Mouse (Mus musculus) heart, embryonic 11.5 days (tissue): ENCODE measurements around the gene Orm3. TPM values are rescaled to one million over a fixed set of nuclear protein-coding genes. Genes with fewer than 3 reads are reported as not detected.

Experiments used
- ATAC-seq: fragments of 200-750 bp; cut with Nextera tagmentation; replicated peaks from 2 replicates; pipeline ENCODE4 v1.8.0; 2017; ENCODE audit warnings: moderate library complexity; ENCODE audit not compliant: insufficient number of reproducible peaks, low FRiP score, low TSS enrichment
- H3K27ac ChIP-seq: fragments of 300-500 bp; sonication (generic); 2 replicates; pipeline ENCODE4 v1.5.1; 2014; ENCODE audit warnings: mild to moderate bottlenecking, low read depth, low read length
- H3K27me3 ChIP-seq: fragments of 300-500 bp; sonication (generic); 2 replicates; pipeline ENCODE4 v1.6.1; 2014; ENCODE audit warnings: mild to moderate bottlenecking, low read length, mixed read lengths; ENCODE audit not compliant: control insufficient read depth, insufficient read depth
- H3K36me3 ChIP-seq: fragments of 300-500 bp; sonication (generic); 2 replicates; pipeline ENCODE4 v1.6.1; 2014; ENCODE audit warnings: mild to moderate bottlenecking, low read length, moderate library complexity, mixed read lengths; ENCODE audit not compliant: control insufficient read depth, insufficient read depth
- H3K4me1 ChIP-seq: fragments of 300-500 bp; sonication (generic); 2 replicates; pipeline ENCODE4 v1.6.1; 2014; ENCODE audit warnings: low read length; ENCODE audit not compliant: control insufficient read depth, insufficient read depth
- H3K4me2 ChIP-seq: fragments of 300-500 bp; sonication (generic); 2 replicates; pipeline ENCODE4 v1.6.1; 2014; ENCODE audit warnings: mild to moderate bottlenecking, moderate library complexity
- H3K4me3 ChIP-seq: fragments of 300-500 bp; sonication (generic); 2 replicates; pipeline ENCODE4 v1.5.1; 2014; ENCODE audit warnings: low read depth, low read length
- H3K9ac ChIP-seq: fragments of 300-500 bp; sonication (generic); 2 replicates; pipeline ENCODE4 v1.6.1; 2014; ENCODE audit warnings: mild to moderate bottlenecking, low read depth, low read length, moderate library complexity
- H3K9me3 ChIP-seq: fragments of 300-500 bp; sonication (generic); replicated peaks from 2 replicates; pipeline ENCODE4 v1.6.1; 2016; ENCODE audit warnings: low read length; ENCODE audit not compliant: control insufficient read depth
- WGBS: fragments of 180-500 bp; shearing (Covaris S2); extraction: QIAGEN DNeasy Blood & Tissue Kit; methylation state at CpG from one replicate; pipeline ENCODE4 v1.1.7; 2014; ENCODE audit not compliant: insufficient replicate concordance; 5-methylcytosine and 5-hydroxymethylcytosine counted together
- polyA plus RNA-seq: library from polyadenylated mRNA; unstranded; fragments of >200 nt; fragmentation: Nextera tagmentation; extraction: Ambion mirVana; gene quantifications from 2 replicates; pipeline ENCODE4 v1.2.1, GENCODE M21; 2014

Gene Orm3
- polyA plus RNA-seq, 1 experiment from 2014 or later, result not detected

DNA sequence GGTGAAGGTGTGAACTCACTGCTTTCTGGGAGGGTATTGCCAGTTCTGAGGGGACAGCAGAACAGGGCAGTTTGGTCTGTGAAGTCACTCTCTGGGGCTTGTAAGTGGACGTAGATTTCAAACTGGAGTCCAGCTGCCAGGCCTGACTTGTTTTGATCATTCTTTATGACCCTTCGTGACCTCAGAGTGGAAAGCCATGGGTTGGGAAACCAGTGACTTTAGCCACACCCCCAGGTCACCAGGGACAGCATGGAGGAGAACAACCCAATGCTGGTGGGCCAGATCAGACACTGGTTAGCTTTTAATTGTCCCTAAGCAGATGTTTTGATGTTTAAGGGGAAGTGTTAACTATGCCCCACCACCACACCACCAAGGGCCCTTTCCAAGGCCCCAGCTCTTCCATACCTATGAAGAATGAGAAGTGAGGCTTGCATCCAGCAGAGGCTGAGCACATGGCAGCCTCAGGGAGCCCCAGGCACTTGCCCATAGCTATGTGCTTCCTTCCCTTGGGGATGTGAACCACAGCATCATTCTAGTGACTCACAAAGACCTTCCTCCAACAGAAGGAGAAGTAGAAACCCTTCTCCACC is 1.1 kb downstream of the Orm3 start:
- no peak overlapping the region for H3K4me2 ChIP-seq
- H3K4me1 ChIP-seq, result 0 out of 2 replicates have a peak, but pooled peaks cover 5% of the 10 kb centered on the region
- WGBS, result 55% methylated on average over 2 of the region's 2 CpGs
- no peak overlapping the region for H3K4me3 ChIP-seq
- no peaks in the 10 kb centered on the region for H3K9me3 ChIP-seq
- no peak overlapping the region for H3K27ac ChIP-seq
- no peak overlapping the region for H3K9ac ChIP-seq
- ATAC-seq, result no peak
- no peaks in the 10 kb centered on the region for H3K27me3 ChIP-seq
- H3K36me3 ChIP-seq, result no peaks in the 10 kb centered on the region

GRCm38 (mm10) chr4:63359861-63360260 is 3.9 kb downstream of the Orm3 start:
- Histone ChIP-seq H3K9me3 (no peaks in the 10 kb centered on the region), H3K4me2 (no peak overlapping the region), H3K4me3 (no peak overlapping the region), H3K9ac (no peak overlapping the region), H3K36me3 (no peaks in the 10 kb centered on the region), H3K4me1 (0 out of 2 replicates have a peak, but pooled peaks cover 5% of the 10 kb centered on the region), H3K27me3 (no peaks in the 10 kb centered on the region), H3K27ac (no peak overlapping the region)
- ATAC-seq, result no peak
- WGBS, result 71% methylated on average over 6 of the region's 6 CpGs

- no peak within 1 kb of the TSS for H3K27ac ChIP-seq
- ATAC-seq, result no peak
- no peak within 1 kb of the TSS for H3K9ac ChIP-seq
- no peaks in the 10 kb centered on the region for H3K9me3 ChIP-seq
- H3K27me3 ChIP-seq, result no peaks in the 10 kb centered on the region
- H3K4me3 ChIP-seq, result no peak within 1 kb of the TSS
- H3K4me2 ChIP-seq, result no peak within 1 kb of the TSS
- WGBS, result 85% methylated on average over 5 of the region's 5 CpGs
- no peaks in the 10 kb centered on the region for H3K36me3 ChIP-seq
- H3K4me1 ChIP-seq, result no peaks in the 10 kb centered on the region
Observed at GRCm38 (mm10) chr4:63362150-63362549, 6.2 kb downstream of the Orm3 start, which contains the start of gene Orm2. Gene Orm2, plus strand, starts transcription at chr4:63362449.

DNA sequence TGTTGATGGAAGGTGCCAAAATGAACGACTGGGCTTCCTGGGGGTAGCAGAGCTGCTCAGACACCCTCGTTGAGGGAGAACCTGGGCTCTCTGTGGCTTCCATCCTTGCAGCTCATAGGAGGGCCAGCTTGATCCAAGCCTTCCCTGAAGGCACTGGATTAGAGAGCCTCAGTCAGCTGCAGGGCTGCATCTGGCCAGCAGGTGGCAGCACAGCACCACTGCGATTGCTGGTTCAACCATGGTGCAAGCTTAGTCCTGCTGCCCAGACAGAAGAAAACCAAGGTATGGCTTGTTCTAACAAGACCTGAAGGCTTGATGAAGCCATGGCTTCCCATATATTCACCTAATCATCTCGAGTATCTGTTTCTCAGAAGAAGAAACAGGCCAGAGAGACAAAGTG is 12.6 kb downstream of the Orm3 start:
- 12% methylated on average over 4 of the region's 4 CpGs for WGBS
- 0 out of 2 replicates have a peak, but pooled peaks cover 2% of the 10 kb centered on the region for H3K36me3 ChIP-seq
- H3K4me1 ChIP-seq, result no peaks in the 10 kb centered on the region
- H3K27me3 ChIP-seq, result no peaks in the 10 kb centered on the region
- no peak overlapping the region for H3K4me2 ChIP-seq
- H3K9me3 ChIP-seq, result no peaks in the 10 kb centered on the region
- H3K9ac ChIP-seq, result no peak overlapping the region
- no peak overlapping the region for H3K4me3 ChIP-seq
- ATAC-seq, result no peak; the same call in 1 of the 2 replicates
- no peak overlapping the region for H3K27ac ChIP-seq

DNA sequence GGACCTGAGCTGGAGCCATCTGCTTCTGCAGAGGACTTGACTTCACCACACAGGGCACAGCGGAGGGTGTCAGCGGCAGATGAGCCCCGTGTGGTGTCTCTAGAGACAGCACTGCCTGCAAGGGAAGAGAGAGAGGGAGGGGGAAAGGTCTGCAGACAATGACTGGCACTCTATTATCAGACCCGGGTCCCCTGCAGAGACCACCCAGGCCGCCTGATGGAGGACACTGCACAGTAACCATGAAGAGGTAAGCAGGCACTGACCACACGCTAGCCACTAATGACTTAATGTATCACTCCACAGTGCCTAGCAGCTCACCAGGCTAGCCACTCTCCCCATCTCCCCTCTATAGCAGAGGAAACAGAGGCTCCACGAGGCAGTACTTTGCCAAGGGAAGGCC is 14.9 kb downstream of the Orm3 start:
- H3K4me3 ChIP-seq, result no peak overlapping the region
- no peaks in the 10 kb centered on the region for H3K4me1 ChIP-seq
- WGBS, result 40% methylated on average over 7 of the region's 7 CpGs
- H3K36me3 ChIP-seq, result peaks cover 2% of the 10 kb centered on the region; the same call in 1 of the 2 replicates
- H3K9ac ChIP-seq, result no peak overlapping the region
- H3K27ac ChIP-seq, result no peak overlapping the region
- H3K27me3 ChIP-seq, result no peaks in the 10 kb centered on the region
- no peak for ATAC-seq
- no peak overlapping the region for H3K4me2 ChIP-seq
- no peaks in the 10 kb centered on the region for H3K9me3 ChIP-seq

GRCm38 (mm10) chr4:63371890-63372289 is 15.9 kb downstream of the Orm3 start:
- ATAC-seq, result no peak
- Histone ChIP-seq H3K36me3 (peaks cover 2% of the 10 kb centered on the region; the same call in 1 of the 2 replicates), H3K27ac (no peak overlapping the region), H3K9ac (no peak overlapping the region), H3K9me3 (no peaks in the 10 kb centered on the region), H3K4me3 (no peak overlapping the region), H3K27me3 (no peaks in the 10 kb centered on the region), H3K4me2 (no peak overlapping the region), H3K4me1 (no peaks in the 10 kb centered on the region)
- 49% methylated on average over 3 of the region's 3 CpGs for WGBS

- no peaks in the 10 kb centered on the region for H3K4me1 ChIP-seq
- WGBS, result 88% methylated on average over 8 of the region's 8 CpGs
- no peaks in the 10 kb centered on the region for H3K9me3 ChIP-seq
- no peak overlapping the region for H3K27ac ChIP-seq
- no peaks in the 10 kb centered on the region; the same call in 1 of the 2 replicates for H3K36me3 ChIP-seq
- no peak overlapping the region for H3K4me2 ChIP-seq
- no peak for ATAC-seq
- no peaks in the 10 kb centered on the region for H3K27me3 ChIP-seq
- H3K9ac ChIP-seq, result no peak overlapping the region
- H3K4me3 ChIP-seq, result no peak overlapping the region
Observed at GRCm38 (mm10) chr4:63373404-63373803, 17.4 kb downstream of the Orm3 start.

DNA sequence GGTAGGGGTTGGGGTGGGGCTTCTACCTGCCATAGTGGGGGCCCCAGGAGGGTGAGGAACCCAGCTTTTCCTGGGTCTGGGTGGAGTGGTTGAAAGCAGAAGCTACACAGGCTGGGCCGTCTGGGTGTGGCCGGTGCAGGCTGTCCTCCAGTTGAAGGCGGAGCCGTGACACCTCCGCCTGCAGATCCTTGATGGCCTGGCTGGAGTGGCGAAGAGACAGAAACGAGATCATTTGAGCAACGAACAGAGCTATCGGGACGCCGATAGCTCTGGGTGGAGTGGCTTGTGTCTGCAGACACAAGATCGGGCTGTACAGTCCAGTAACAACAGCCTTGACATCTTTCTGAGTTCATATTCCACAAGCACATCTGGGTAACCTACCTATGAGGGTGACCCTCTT is 18.4 kb downstream of the Orm3 start:
- H3K9me3 ChIP-seq, result no peaks in the 10 kb centered on the region
- ATAC-seq, result no peak; the same call in 1 of the 2 replicates
- H3K4me3 ChIP-seq, result no peak overlapping the region
- H3K4me2 ChIP-seq, result no peak overlapping the region
- no peaks in the 10 kb centered on the region for H3K4me1 ChIP-seq
- H3K27ac ChIP-seq, result no peak overlapping the region
- peaks cover 3% of the 10 kb centered on the region for H3K36me3 ChIP-seq
- no peak overlapping the region for H3K9ac ChIP-seq
- H3K27me3 ChIP-seq, result no peaks in the 10 kb centered on the region
- WGBS, result 70% methylated on average over 12 of the region's 12 CpGs

DNA sequence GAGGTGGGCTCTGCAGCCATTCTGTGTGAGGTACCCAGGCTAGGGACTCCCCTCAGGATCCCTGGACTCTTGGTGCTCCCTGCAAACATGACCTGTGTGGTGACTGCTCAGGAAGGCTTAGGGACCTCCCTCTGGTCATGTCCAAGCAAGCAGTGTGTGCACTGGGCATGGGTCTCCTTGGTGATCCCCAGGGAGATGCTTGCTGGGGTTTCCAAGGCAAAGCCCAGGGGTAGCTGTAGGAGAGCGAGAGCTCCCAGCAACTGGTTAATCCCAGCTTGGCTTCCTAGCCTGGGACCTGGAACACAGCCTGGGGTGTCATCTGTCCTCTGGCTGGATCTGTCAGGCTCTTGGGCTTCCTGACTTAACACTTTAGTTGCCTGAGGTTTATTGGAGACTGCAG is 19.4 kb downstream of the Orm3 start:
- no peak overlapping the region for H3K4me2 ChIP-seq
- H3K36me3 ChIP-seq, result peaks cover 6% of the 10 kb centered on the region
- no peaks in the 10 kb centered on the region for H3K9me3 ChIP-seq
- WGBS, result 84% methylated on average over 1 of the region's 1 CpGs
- no peak for ATAC-seq
- H3K27ac ChIP-seq, result no peak overlapping the region
- H3K27me3 ChIP-seq, result no peaks in the 10 kb centered on the region
- no peak overlapping the region for H3K9ac ChIP-seq
- no peaks in the 10 kb centered on the region for H3K4me1 ChIP-seq
- no peak overlapping the region for H3K4me3 ChIP-seq
